12 mouse cellular contexts compared by ENCODE assay signal in genomic region chr19:41688251-41688650, GRCm38 (mm10). TPM values are rescaled to one million over a fixed set of nuclear protein-coding genes. Genes with fewer than 3 reads are reported as not detected.
DNase-seq lines count a peak whose midpoint lies in the region; ATAC-seq lines count a peak whose summit lies in the region.
"Had no signal": no experiment of that assay in that cellular context is flagged by ENCODE, and none has a peak within 500 bp of the region (broad histone marks: within the 10 kb centered on the region; RNA-seq: fewer than 3 reads in every experiment).

No protein-coding gene starts in this region.

- H3K9ac ChIP-seq in kidney, embryonic 14.5 days (ENCODE audit: low read depth, low read length), result no peak overlapping the region
- H3K9ac ChIP-seq in hindbrain, embryonic 12.5 days, result 0 out of 2 replicates have a peak overlapping the region, but pooled peaks have one; percentile 3
- no peak overlapping the region for H3K9ac ChIP-seq in midbrain, embryonic 14.5 days (replicated peaks; ENCODE audit: low read length)

- no peaks in the 10 kb centered on the region for H3K36me3 ChIP-seq in kidney, embryonic 14.5 days (ENCODE audit: control insufficient read depth, insufficient read depth, low read length)
- no peaks in the 10 kb centered on the region for H3K36me3 ChIP-seq in embryonic facial prominence, embryonic 10.5 days (replicated peaks)
- no peaks in the 10 kb centered on the region for H3K36me3 ChIP-seq in hindbrain, embryonic 12.5 days
- H3K36me3 ChIP-seq in midbrain, embryonic 14.5 days (ENCODE audit: control insufficient read depth, insufficient read depth, low read length), result no peaks in the 10 kb centered on the region
- H3K36me3 ChIP-seq: G1E had no signal

- no peak overlapping the region for H3K27ac ChIP-seq in kidney, embryonic 14.5 days (ENCODE audit: low read depth, low read length)
- H3K27ac ChIP-seq in embryonic facial prominence, embryonic 10.5 days (replicated peaks), result peak overlapping the region; percentile 49
- peak overlapping the region; percentile 71 for H3K27ac ChIP-seq in hindbrain, embryonic 12.5 days
- H3K27ac ChIP-seq in midbrain, embryonic 14.5 days (replicated peaks; ENCODE audit: low read depth, low read length), result peak overlapping the region; percentile 60
- H3K27ac ChIP-seq: gastrocnemius, adult 2 months had no signal

- H3K4me2 ChIP-seq in kidney, embryonic 14.5 days (replicated peaks; ENCODE audit: low read depth, low read length), result no peak overlapping the region
- H3K4me2 ChIP-seq in hindbrain, embryonic 12.5 days (replicated peaks), result no peak overlapping the region
- no peak overlapping the region for H3K4me2 ChIP-seq in midbrain, embryonic 14.5 days (ENCODE audit: low read length)
- H3K4me2 ChIP-seq: heart, embryonic 11.5 days had no signal

- no peaks in the 10 kb centered on the region for H3K27me3 ChIP-seq in kidney, embryonic 14.5 days (ENCODE audit: control insufficient read depth, insufficient read depth, low read length)
- H3K27me3 ChIP-seq in embryonic facial prominence, embryonic 10.5 days (replicated peaks; ENCODE audit: low read depth, poor library complexity, severe bottlenecking), result peaks cover 37% of the 10 kb centered on the region
- H3K27me3 ChIP-seq in hindbrain, embryonic 12.5 days, result peaks cover 5% of the 10 kb centered on the region
- no peaks in the 10 kb centered on the region; the same call in 1 of the 2 replicates for H3K27me3 ChIP-seq in midbrain, embryonic 14.5 days (ENCODE audit: control insufficient read depth, insufficient read depth, low read length)

- ATAC-seq in kidney, embryonic 14.5 days (ENCODE audit: low FRiP score, low TSS enrichment), result no peak
- peak; percentile 27; the same call in 1 of the 2 replicates for ATAC-seq in hindbrain, embryonic 12.5 days (ENCODE audit: low FRiP score)
- 0 out of 2 replicates have a peak, but pooled peaks have one; percentile 25 for ATAC-seq in midbrain, embryonic 14.5 days (ENCODE audit: low FRiP score, low TSS enrichment)
- ATAC-seq: activated CD4-positive, CD25-positive, alpha-beta regulatory T cell, adult 4 months had no signal

- 60% methylated on average over 13 of the region's 13 CpGs for WGBS in kidney, embryonic 14.5 days
- 51% methylated on average over 13 of the region's 13 CpGs for WGBS in embryonic facial prominence, embryonic 10.5 days
- 17% methylated on average over 13 of the region's 13 CpGs for WGBS in hindbrain, embryonic 12.5 days
- 15% methylated on average over 13 of the region's 13 CpGs for WGBS in midbrain, embryonic 14.5 days

- H3K4me3 ChIP-seq in kidney, embryonic 14.5 days (ENCODE audit: low read length), result no peak overlapping the region
- H3K4me3 ChIP-seq in embryonic facial prominence, embryonic 10.5 days, result no peak overlapping the region
- no peak overlapping the region for H3K4me3 ChIP-seq in hindbrain, embryonic 12.5 days
- H3K4me3 ChIP-seq in midbrain, embryonic 14.5 days (replicated peaks; ENCODE audit: low read depth, low read length), result no peak overlapping the region
- H3K4me3 ChIP-seq: gastrocnemius, adult 2 months had no signal

- H3K9me3 ChIP-seq in kidney, embryonic 14.5 days (ENCODE audit: control insufficient read depth, low read length), result no peaks in the 10 kb centered on the region
- no peaks in the 10 kb centered on the region for H3K9me3 ChIP-seq in embryonic facial prominence, embryonic 10.5 days
- no peaks in the 10 kb centered on the region for H3K9me3 ChIP-seq in hindbrain, embryonic 12.5 days (replicated peaks)
- H3K9me3 ChIP-seq in midbrain, embryonic 14.5 days (ENCODE audit: control insufficient read depth, low read length), result no peaks in the 10 kb centered on the region
- H3K9me3 ChIP-seq: G1E had no signal

- no peaks in the 10 kb centered on the region for H3K4me1 ChIP-seq in kidney, embryonic 14.5 days (ENCODE audit: control insufficient read depth, insufficient read depth, low read length)
- peaks cover 30% of the 10 kb centered on the region for H3K4me1 ChIP-seq in embryonic facial prominence, embryonic 10.5 days
- H3K4me1 ChIP-seq in hindbrain, embryonic 12.5 days, result peaks cover 59% of the 10 kb centered on the region
- H3K4me1 ChIP-seq in midbrain, embryonic 14.5 days (ENCODE audit: control insufficient read depth, insufficient read depth, low read length), result peaks cover 55% of the 10 kb centered on the region

- DNase-seq in kidney, postnatal 14 days, result peak; percentile 9
- no peak for DNase-seq in embryonic facial prominence, embryonic 10.5 days (ENCODE audit: low spot score)
- DNase-seq in midbrain, embryonic 14.5 days, result peak; percentile 69
- DNase-seq in spleen, postnatal 4 days (ENCODE audit: low spot score in 2 of 2), result no peak
- DNase-seq in MN1 (ENCODE audit: low spot score), result no peak
- DNase-seq in thymus, adult 18-20 months, result no peak
- DNase-seq: gastrocnemius, adult 2 months had no signal

RNA-seq across cellular contexts. Expression of gene Slit1, which starts 55.2 kb away (rescaled TPM):
- polyA plus RNA-seq in kidney, embryonic 14.5 days (2014; fragmentation: Nextera tagmentation; extraction: Ambion mirVana), result 4.7 and 6.0 TPM in 2 replicates
- 2.3 and 3.9 TPM in 2 replicates for polyA plus RNA-seq in embryonic facial prominence, embryonic 10.5 days (2016; fragmentation: Nextera tagmentation; extraction: Ambion mirVana)
- polyA plus RNA-seq in hindbrain, embryonic 12.5 days (2016; fragmentation: Nextera tagmentation; extraction: Ambion mirVana), result 28.9 and 31.9 TPM in 2 replicates
- 20.6 and 27.9 TPM in 2 replicates for polyA plus RNA-seq in midbrain, embryonic 14.5 days (2014; fragmentation: Nextera tagmentation; extraction: Ambion mirVana)

Comparison
In these comparisons a context has a peak if more than half of its experiments do, and no peak if none do; other contexts are left out.
1. DNase-seq: peak in kidney, postnatal 14 days (single experiment) and midbrain, embryonic 14.5 days (single experiment); none in embryonic facial prominence, embryonic 10.5 days (single experiment), spleen, postnatal 4 days (0 of 2), MN1 (single experiment) and thymus, adult 18-20 months (0 of 2).